Mouse (Mus musculus) hindbrain, embryonic 16.5 days (tissue): ENCODE data around the gene Uckl1. TPM values are rescaled to one million over a fixed set of nuclear protein-coding genes. Genes with fewer than 3 reads are reported as not detected.
A peak's percentile ranks its signal among the peaks of the same experiment; 100 is the strongest.

Source experiments
- ATAC-seq: fragments of 200-750 bp; cut with Nextera tagmentation; 2 replicates; pipeline ENCODE4 v1.8.0; 2017; ENCODE audit warnings: moderate TSS enrichment, moderate library complexity
- H3K27ac ChIP-seq: fragments of 300-500 bp; sonication (generic); 2 replicates; pipeline ENCODE4 v1.5.1; 2014; ENCODE audit warnings: low read depth, mild to moderate bottlenecking, control low read depth, low read length, moderate library complexity
- H3K27me3 ChIP-seq: fragments of 300-500 bp; sonication (generic); replicated peaks from 2 replicates; pipeline ENCODE4 v1.6.1; 2014; ENCODE audit warnings: low read length; ENCODE audit not compliant: control insufficient read depth, insufficient read depth
- H3K36me3 ChIP-seq: fragments of 300-500 bp; sonication (generic); 2 replicates; pipeline ENCODE4 v1.6.1; 2014; ENCODE audit warnings: mild to moderate bottlenecking, low read length, moderate library complexity, mixed read lengths; ENCODE audit not compliant: control insufficient read depth, insufficient read depth
- H3K4me1 ChIP-seq: fragments of 300-500 bp; sonication (generic); 2 replicates; pipeline ENCODE4 v1.6.1; 2014; ENCODE audit warnings: low read depth, low read length; ENCODE audit not compliant: control insufficient read depth, insufficient read depth
- H3K4me2 ChIP-seq: fragments of 300-500 bp; sonication (generic); 2 replicates; pipeline ENCODE4 v1.6.1; 2014; ENCODE audit warnings: mild to moderate bottlenecking, low read length, control low read depth, moderate library complexity
- H3K4me3 ChIP-seq: fragments of 300-500 bp; sonication (generic); 2 replicates; pipeline ENCODE4 v1.5.1; 2014; ENCODE audit warnings: mild to moderate bottlenecking, low read length, control low read depth, moderate library complexity
- H3K9ac ChIP-seq: fragments of 300-500 bp; sonication (generic); 2 replicates; pipeline ENCODE4 v1.6.1; 2014; ENCODE audit warnings: low read depth, mild to moderate bottlenecking, control low read depth, low read length, moderate library complexity
- H3K9me3 ChIP-seq: fragments of 300-500 bp; sonication (generic); 2 replicates; pipeline ENCODE4 v1.6.1; 2014; ENCODE audit warnings: mild to moderate bottlenecking, low read length, moderate library complexity; ENCODE audit not compliant: control insufficient read depth
- WGBS: fragments of 180-500 bp; shearing (Covaris S2); extraction: QIAGEN DNeasy Blood & Tissue Kit; methylation state at CpG from one replicate; pipeline ENCODE4 v1.1.7; 2014; 5-methylcytosine and 5-hydroxymethylcytosine counted together
- polyA plus RNA-seq: library from polyadenylated mRNA; unstranded; fragments of >200 nt; fragmentation: Nextera tagmentation; extraction: Ambion mirVana; gene quantifications from 2 replicates; pipeline ENCODE4 v1.2.1, GENCODE M21; 2015

The Uckl1 gene
- polyA plus RNA-seq, 1 experiment from 2014 or later = 59.4 TPM

DNA sequence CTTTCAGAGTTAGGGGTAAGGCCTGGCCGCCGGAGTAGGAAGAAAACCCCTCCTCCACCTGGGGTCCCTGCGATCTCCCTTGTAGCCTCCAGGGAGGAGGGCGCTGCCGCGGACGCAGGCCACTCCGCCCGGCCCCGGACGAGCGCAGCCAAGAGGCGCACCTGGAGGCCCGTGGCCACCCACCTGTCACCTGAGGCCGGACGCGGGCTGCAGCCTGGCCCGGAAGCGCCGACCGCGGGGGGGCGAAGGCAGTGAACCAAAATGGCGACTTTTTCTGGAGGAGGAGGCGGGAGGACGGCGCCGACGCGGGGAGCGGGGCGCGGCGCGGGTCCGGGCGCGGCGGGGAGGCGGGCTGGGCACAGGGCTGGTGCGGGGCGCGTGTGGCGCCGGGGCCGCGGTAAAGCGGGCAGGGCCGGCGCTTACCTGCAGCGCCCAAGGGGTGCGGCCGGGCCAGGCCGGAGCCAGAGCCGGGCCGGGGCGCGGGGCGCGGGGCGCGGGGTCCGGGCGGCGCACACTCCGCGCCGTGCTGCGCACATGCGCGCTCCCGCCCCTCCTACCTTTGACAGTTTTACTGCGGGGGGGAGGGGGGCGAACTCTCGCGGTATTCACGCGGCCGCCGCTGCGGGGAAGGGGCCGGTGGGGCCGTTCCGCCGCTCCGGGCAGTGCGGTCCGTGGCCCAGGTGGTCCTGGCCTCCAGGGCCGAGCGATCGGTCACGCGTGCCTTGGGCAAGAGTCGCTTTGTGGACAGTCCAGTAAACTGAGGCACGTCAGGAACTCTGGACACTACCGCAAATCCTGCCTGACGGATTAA, 7.7 kb upstream of the Uckl1 start, which contains the start of gene Zfp512b:
Gene Zfp512b, minus strand, starts transcription at position 573 of the 811 bp plus-strand sequence.
- Histone ChIP-seq H3K4me1 (peaks cover 24% of the 10 kb centered on the region), H3K4me2 (peak within 1 kb of the TSS; percentile 74), H3K9me3 (no peaks in the 10 kb centered on the region), H3K27ac (peak within 1 kb of the TSS; percentile 96), H3K9ac (peak within 1 kb of the TSS; percentile 95), H3K36me3 (peaks cover 29% of the 10 kb centered on the region), H3K4me3 (peak within 1 kb of the TSS; percentile 93), H3K27me3 (no peaks in the 10 kb centered on the region)
- under 1% methylated on average over 64 of the region's 97 CpGs for WGBS
- peak; percentile 86 for ATAC-seq

DNA sequence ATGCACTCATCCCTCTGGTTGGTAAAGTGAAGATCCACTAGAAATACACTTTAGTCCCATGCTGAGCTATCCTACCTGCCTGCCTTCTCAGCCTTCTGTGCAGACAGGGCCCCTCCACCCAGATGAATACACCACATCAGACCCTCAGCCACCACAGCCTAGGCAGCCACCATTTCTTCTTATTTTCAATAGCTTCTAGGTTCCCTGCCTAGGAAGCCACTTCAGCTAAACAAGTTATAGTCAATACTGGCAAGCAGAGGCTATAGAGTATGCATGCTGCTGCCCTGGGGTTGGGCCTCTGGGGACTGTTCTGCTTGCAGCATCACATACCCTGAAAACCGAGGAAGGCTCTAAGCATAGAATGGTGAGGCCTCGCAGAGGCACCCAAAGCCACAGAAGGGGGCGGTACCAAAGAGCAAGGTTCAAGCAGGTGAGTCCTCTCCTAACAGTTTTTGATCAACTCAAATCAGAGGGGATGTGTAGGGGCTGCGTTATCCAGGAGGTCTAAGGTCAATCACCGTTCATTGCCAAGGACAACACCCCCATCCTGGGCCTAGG, 6.9 kb upstream of the Uckl1 start, which contains the start of gene Prpf6:
Gene Prpf6, plus strand, starts transcription at position 341 of the 558 bp plus-strand sequence.
- 17% methylated on average over 5 of the region's 5 CpGs for WGBS
- H3K4me3 ChIP-seq = peak within 1 kb of the TSS; percentile 93

DNA sequence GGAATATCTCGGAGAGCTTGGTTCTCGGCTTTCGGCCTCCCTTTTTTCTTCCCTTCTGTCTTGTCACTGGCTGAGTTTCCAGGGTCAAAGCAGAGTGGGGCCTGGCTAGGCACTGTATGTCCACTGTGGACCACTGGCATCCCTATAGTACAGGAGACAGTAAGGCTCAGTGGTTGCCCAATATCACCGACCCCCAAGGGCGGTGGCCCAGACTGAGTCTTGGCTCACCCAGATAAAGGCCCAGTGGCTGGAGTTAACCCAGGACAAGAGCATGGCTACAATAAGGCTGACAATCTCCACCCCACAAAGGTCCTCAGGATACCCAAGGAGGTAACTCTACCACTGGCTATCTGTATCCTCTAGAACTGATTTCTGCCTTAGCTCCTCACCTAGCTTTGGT, 5.8 kb upstream of the Uckl1 start:
- H3K27me3 ChIP-seq = no peaks in the 10 kb centered on the region
- no peak overlapping the region for H3K27ac ChIP-seq
- H3K9ac ChIP-seq = peak overlapping the region; percentile 11; the same call in 1 of the 2 replicates
- no peak for ATAC-seq
- H3K4me2 ChIP-seq = no peak overlapping the region
- H3K9me3 ChIP-seq = no peaks in the 10 kb centered on the region
- no peak overlapping the region; the same call in 1 of the 2 replicates for H3K4me3 ChIP-seq
- H3K4me1 ChIP-seq = peaks cover 20% of the 10 kb centered on the region
- 97% methylated on average over 5 of the region's 5 CpGs for WGBS
- H3K36me3 ChIP-seq = peaks cover 43% of the 10 kb centered on the region

More for the DNA sequence above, 6.9 kb upstream of the Uckl1 start, which contains the start of gene Prpf6:
- ATAC-seq = 0 out of 2 replicates have a peak, but pooled peaks have one; percentile 3
- Histone ChIP-seq H3K9ac (peak within 1 kb of the TSS; percentile 95), H3K4me2 (peak within 1 kb of the TSS; percentile 74), H3K36me3 (peaks cover 36% of the 10 kb centered on the region), H3K27ac (peak within 1 kb of the TSS; percentile 96), H3K4me1 (peaks cover 20% of the 10 kb centered on the region), H3K27me3 (no peaks in the 10 kb centered on the region), H3K9me3 (no peaks in the 10 kb centered on the region)

DNA sequence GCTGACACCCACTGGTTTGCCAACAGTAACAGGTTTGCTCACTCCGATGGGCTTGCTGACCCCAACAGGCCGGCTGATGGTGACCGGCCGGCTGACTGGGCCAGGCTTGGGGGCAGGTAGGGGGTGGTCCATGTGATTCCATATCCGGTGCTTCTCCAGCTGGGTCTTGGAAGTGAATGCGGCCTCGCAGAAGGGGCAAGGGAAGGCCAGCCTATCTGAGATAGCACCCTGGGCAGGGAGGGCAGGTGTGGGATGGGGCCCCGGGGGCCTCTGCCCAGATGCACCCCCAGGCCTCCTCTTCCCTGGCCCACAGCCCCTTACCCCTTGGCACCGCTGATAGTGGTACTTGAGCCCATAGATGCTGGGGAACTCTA, 5.0 kb upstream of the Uckl1 start:
- 98% methylated on average over 9 of the region's 9 CpGs for WGBS
- no peak overlapping the region for H3K9ac ChIP-seq
- peaks cover 42% of the 10 kb centered on the region for H3K36me3 ChIP-seq
- no peak overlapping the region for H3K4me2 ChIP-seq
- no peak overlapping the region for H3K27ac ChIP-seq
- no peak overlapping the region for H3K4me3 ChIP-seq
- no peaks in the 10 kb centered on the region for H3K27me3 ChIP-seq
- ATAC-seq = no peak
- H3K9me3 ChIP-seq = no peaks in the 10 kb centered on the region
- H3K4me1 ChIP-seq = peaks cover 20% of the 10 kb centered on the region

DNA sequence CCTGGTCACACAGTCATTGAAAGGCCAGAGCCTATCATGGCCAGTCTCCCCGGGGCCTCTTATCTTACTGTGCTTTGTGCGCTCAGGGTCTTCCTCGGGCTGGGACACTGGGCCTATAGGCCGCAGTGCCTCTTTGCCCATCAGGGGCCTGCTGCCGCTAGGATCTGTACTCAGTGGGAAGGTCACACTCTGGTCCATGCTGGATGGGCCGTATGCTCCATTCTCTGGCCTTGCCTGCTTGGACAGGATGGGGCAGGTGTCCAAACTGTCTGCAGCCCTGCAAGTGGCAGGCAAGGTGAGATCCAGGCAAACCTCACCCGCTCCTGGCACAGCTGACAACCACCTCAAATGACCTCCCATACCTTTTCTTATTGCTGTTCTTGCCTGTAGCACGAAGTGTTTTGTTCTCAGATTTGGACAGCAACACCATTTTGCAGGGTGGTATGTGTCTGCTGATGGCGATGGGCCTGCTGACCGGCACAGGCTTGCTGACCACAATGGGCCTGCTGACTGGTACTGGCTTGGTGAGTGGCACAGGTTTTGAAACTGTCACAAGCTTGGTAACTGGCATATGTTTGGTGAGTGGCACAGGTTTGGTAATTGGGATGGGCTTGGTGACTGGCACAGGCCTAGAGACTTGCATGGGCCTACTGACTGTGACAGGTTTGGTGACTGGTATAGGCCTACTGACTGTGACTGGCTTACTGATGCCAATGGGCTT, 4.5 kb upstream of the Uckl1 start:
- WGBS = 90% methylated on average over 10 of the region's 10 CpGs
- no peaks in the 10 kb centered on the region for H3K27me3 ChIP-seq
- H3K27ac ChIP-seq = no peak overlapping the region
- no peak overlapping the region for H3K9ac ChIP-seq
- H3K9me3 ChIP-seq = no peaks in the 10 kb centered on the region
- no peak overlapping the region for H3K4me3 ChIP-seq
- H3K4me1 ChIP-seq = peaks cover 20% of the 10 kb centered on the region
- H3K4me2 ChIP-seq = no peak overlapping the region
- no peak for ATAC-seq
- H3K36me3 ChIP-seq = peaks cover 48% of the 10 kb centered on the region

DNA sequence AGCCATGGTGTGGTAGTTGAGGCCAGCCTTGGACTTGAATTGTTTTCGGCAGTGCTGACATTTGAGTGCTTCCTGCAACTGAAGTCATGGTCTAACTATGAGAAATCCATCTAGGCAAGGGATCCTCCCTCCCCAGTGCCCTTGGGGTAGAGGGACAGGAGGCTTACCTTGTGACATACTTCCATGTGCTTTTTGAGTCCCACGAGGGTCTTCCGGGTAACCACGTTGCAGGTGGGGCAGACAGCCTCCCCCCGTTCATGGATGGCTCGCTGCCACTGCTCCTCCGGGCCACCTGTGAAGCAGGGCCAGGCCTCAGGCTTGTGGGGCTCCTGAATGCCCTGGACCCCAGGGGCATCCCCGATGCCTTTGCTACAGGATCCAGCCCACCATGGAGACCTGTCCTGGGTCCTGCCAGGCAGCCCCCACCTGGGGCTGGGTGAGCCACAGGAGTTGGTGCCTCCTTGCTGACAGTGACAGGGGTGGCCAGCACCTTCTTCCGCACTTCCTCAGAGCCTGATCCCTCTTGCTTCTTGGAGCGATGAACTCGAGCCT, 3.6 kb upstream of the Uckl1 start:
- H3K9me3 ChIP-seq = no peaks in the 10 kb centered on the region
- no peak overlapping the region for H3K4me3 ChIP-seq
- no peaks in the 10 kb centered on the region for H3K27me3 ChIP-seq
- H3K9ac ChIP-seq = no peak overlapping the region
- H3K4me1 ChIP-seq = peaks cover 19% of the 10 kb centered on the region
- 89% methylated on average over 11 of the region's 11 CpGs for WGBS
- H3K36me3 ChIP-seq = peaks cover 54% of the 10 kb centered on the region
- no peak for ATAC-seq
- no peak overlapping the region for H3K4me2 ChIP-seq
- no peak overlapping the region for H3K27ac ChIP-seq

DNA sequence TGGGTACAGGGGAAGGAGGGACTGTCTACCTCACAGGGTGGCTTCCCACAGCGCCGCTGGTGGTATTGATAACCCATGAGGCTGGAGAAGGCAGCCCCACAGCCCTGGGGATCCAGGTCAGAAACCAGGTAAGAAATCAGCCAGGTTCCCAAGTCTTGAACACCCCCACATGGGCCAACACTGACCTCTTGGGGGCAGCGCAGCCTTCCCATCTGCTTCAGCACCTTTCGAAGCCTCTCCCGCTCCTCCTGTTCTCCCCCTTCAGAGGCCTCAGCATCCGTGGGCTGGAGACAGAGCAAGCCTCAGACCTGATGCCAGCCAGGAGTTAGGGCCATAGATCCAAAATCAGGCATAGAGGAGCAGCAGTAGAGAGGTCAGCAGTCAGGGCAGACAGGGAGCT, 3.1 kb upstream of the Uckl1 start:
- Histone ChIP-seq H3K27me3 (no peaks in the 10 kb centered on the region), H3K36me3 (peaks cover 54% of the 10 kb centered on the region), H3K27ac (no peak overlapping the region), H3K4me3 (no peak overlapping the region), H3K9me3 (no peaks in the 10 kb centered on the region), H3K4me2 (no peak overlapping the region), H3K4me1 (peaks cover 14% of the 10 kb centered on the region), H3K9ac (no peak overlapping the region)
- WGBS = 85% methylated on average over 6 of the region's 6 CpGs
- ATAC-seq = no peak

DNA sequence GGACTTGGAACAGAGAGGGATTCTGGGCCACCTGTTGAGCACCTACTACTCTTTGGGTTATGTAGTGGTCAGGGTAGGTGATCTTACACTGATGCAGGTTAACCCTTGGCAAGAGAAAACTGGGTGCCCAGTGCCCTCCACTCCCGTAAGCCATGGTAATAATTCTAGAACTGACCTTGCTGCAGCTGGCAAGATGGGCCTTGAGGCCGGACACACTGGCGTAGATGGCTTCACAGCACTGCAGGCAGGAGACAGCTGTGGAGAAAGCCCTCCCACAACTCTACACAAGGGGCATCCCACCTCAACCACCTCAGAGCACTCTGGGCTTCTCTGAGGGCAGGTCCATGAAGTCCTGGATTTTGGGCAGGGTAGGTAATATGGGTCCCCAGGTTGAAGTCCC, 1.4 kb upstream of the Uckl1 start:
- no peak for ATAC-seq
- Histone ChIP-seq H3K9me3 (no peaks in the 10 kb centered on the region), H3K36me3 (peaks cover 54% of the 10 kb centered on the region), H3K27me3 (no peaks in the 10 kb centered on the region), H3K27ac (no peak overlapping the region), H3K9ac (no peak overlapping the region), H3K4me2 (no peak overlapping the region), H3K4me1 (peaks cover 17% of the 10 kb centered on the region), H3K4me3 (no peak overlapping the region)
- 100% methylated on average over 3 of the region's 3 CpGs for WGBS

DNA sequence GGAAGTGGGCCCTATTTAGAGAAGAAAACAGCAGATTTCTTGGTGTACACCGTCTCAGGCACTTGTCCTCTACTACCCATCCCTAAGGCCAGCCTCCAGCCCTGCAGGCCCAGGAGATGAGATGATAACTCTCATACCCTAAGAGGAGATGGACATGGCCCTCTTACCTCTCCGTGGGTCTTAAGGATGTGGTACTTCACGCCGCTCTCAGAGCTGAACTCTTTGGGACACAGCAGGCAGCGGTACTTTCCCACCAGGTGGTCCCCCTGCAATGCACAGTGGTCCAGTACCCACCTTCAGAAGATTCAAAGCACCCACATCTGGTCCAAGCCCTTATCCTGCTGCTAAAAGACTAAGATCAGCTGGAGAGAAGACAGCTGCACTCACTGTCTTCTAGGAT, 814 bp upstream of the Uckl1 start:
- H3K27ac ChIP-seq = no peak overlapping the region
- H3K4me1 ChIP-seq = peaks cover 17% of the 10 kb centered on the region
- no peak overlapping the region for H3K9ac ChIP-seq
- 92% methylated on average over 5 of the region's 5 CpGs for WGBS
- no peak for ATAC-seq
- H3K36me3 ChIP-seq = peaks cover 54% of the 10 kb centered on the region
- no peaks in the 10 kb centered on the region for H3K9me3 ChIP-seq
- no peak overlapping the region for H3K4me2 ChIP-seq
- H3K27me3 ChIP-seq = no peaks in the 10 kb centered on the region
- H3K4me3 ChIP-seq = no peak overlapping the region
